Mouse (Mus musculus) MEL (cell line): ENCODE results near the gene Gm45753. TPM values are rescaled to one million over a fixed set of nuclear protein-coding genes. Genes with fewer than 3 reads are reported as not detected.

Source experiments
- DNase-seq: peaks from one replicate; pipeline ENCODE4 v3.0.0; 2011; ENCODE audit warnings: low read depth, low spot score
- H3K27ac ChIP-seq: 2 replicates; pipeline ENCODE4 v1.5.1; 2012; ENCODE audit warnings: low read depth, mild to moderate bottlenecking, control low read depth, low read length, moderate library complexity; ENCODE audit not compliant: control insufficient read depth
- H3K27me3 ChIP-seq, 2 experiments: fragments of 150-350 bp in 1 of 2; sonication (generic) in 1 of 2; 2 replicates each; pipeline ENCODE4 v1.6.1; 2012; ENCODE audit warnings: low read length in 2 of 2, mild to moderate bottlenecking in 2 of 2, improper control_type of control experiment in 1 of 2, moderate library complexity in 1 of 2; ENCODE audit not compliant: insufficient read depth in 2 of 2, control insufficient read depth in 1 of 2
- H3K36me3 ChIP-seq, 2 experiments: 2 replicates each; pipeline ENCODE4 v1.6.1; 2012 to 2014; ENCODE audit warnings: low read length in 2 of 2, improper control_type of control experiment in 1 of 2, inconsistent platforms in 1 of 2, mild to moderate bottlenecking in 1 of 2; ENCODE audit not compliant: insufficient read depth in 2 of 2, control insufficient read depth in 1 of 2
- H3K4me1 ChIP-seq, 2 experiments: fragments of 150-350 bp in 1 of 2; sonication (generic) in 1 of 2; 2 replicates each; pipeline ENCODE4 v1.6.1; 2012; ENCODE audit warnings: low read length in 2 of 2, improper control_type of control experiment in 1 of 2, mild to moderate bottlenecking in 1 of 2; ENCODE audit not compliant: insufficient read depth in 2 of 2, control insufficient read depth in 1 of 2
- H3K4me3 ChIP-seq, 2 experiments: fragments of 150-350 bp in 1 of 2; sonication (generic) in 1 of 2; 2 replicates each; pipeline ENCODE4 v1.5.1; 2012; ENCODE audit warnings: low read depth in 2 of 2, low read length in 2 of 2, mild to moderate bottlenecking in 2 of 2, moderate library complexity in 2 of 2, control low read depth in 1 of 2, improper control_type of control experiment in 1 of 2; ENCODE audit not compliant: control insufficient read depth in 1 of 2, insufficient read depth in 1 of 2
- H3K79me2 ChIP-seq: 2 replicates; pipeline ENCODE4 v1.6.1; 2012; ENCODE audit warnings: mild to moderate bottlenecking, low read length, moderate library complexity; ENCODE audit not compliant: control insufficient read depth, poor library complexity, insufficient read depth
- H3K9ac ChIP-seq: 2 replicates; pipeline ENCODE4 v1.6.1; 2012; ENCODE audit warnings: low read depth, mild to moderate bottlenecking, control low read depth, low read length, moderate library complexity; ENCODE audit not compliant: control insufficient read depth, poor library complexity, severe bottlenecking
- H3K9me3 ChIP-seq: fragments of 150-350 bp; sonication (generic); replicated peaks from 2 replicates; pipeline ENCODE4 v1.6.1; 2012; ENCODE audit warnings: mild to moderate bottlenecking, low read length, improper control_type of control experiment, moderate library complexity; ENCODE audit not compliant: insufficient read depth
- BHLHE40 ChIP-seq: IDR thresholded peaks from 2 replicates; pipeline ENCODE4 v1.6.1; 2012; ENCODE audit warnings: low read depth, mild to moderate bottlenecking, inconsistent platforms, low read length, improper control_type of control experiment, borderline replicate concordance
- CTCF ChIP-seq, 3 experiments: IDR thresholded peaks in 2 of 3; conservative IDR thresholded peaks in 1 of 3; 2 replicates each; pipeline ENCODE4 v1.5.1; 2011 to 2012; ENCODE audit warnings: low read length in 3 of 3, low read depth in 2 of 3, mild to moderate bottlenecking in 2 of 3, improper control_type of control experiment in 1 of 3, inconsistent platforms in 1 of 3, mixed read lengths in 1 of 3, moderate library complexity in 1 of 3; ENCODE audit not compliant: control insufficient read depth in 1 of 3, insufficient read depth in 1 of 3, poor library complexity in 1 of 3, severe bottlenecking in 1 of 3
- E2F4 ChIP-seq: IDR thresholded peaks from 2 replicates; pipeline ENCODE4 v1.6.1; 2011; ENCODE audit warnings: low read depth, low read length, improper control_type of control experiment, borderline replicate concordance
- GATA1 ChIP-seq: IDR thresholded peaks from 2 replicates; pipeline ENCODE4 v1.6.1; 2011; ENCODE audit warnings: low read depth, low read length, improper control_type of control experiment
- MAX ChIP-seq: IDR thresholded peaks from 2 replicates; pipeline ENCODE4 v1.6.1; 2011; ENCODE audit warnings: low read length, improper control_type of control experiment
- MAZ ChIP-seq: IDR thresholded peaks from 2 replicates; pipeline ENCODE4 v1.6.1; 2012; ENCODE audit warnings: low read depth, mild to moderate bottlenecking, inconsistent platforms, low read length, improper control_type of control experiment
- MEF2A ChIP-seq: IDR thresholded peaks from 2 replicates; pipeline ENCODE4 v1.6.1; 2014; ENCODE audit warnings: low read depth, mild to moderate bottlenecking, inconsistent platforms, low read length, improper control_type of control experiment; ENCODE audit not compliant: poor library complexity, insufficient replicate concordance, severe bottlenecking; ENCODE audit errors: extremely low read depth
- MYB ChIP-seq: IDR thresholded peaks from 2 replicates; pipeline ENCODE4 v1.6.1; 2011; ENCODE audit warnings: mild to moderate bottlenecking, low read depth, low read length, improper control_type of control experiment
- POLR2AphosphoS5 ChIP-seq: IDR thresholded peaks from 2 replicates; pipeline ENCODE4 v1.6.1; 2012; ENCODE audit warnings: low read depth, borderline replicate concordance, mild to moderate bottlenecking, inconsistent platforms, low read length, moderate library complexity, mixed read lengths
- RAD21 ChIP-seq: IDR thresholded peaks from 2 replicates; pipeline ENCODE4 v1.6.1; 2011; ENCODE audit warnings: mild to moderate bottlenecking, low read depth, low read length, improper control_type of control experiment
- SIN3A ChIP-seq: IDR thresholded peaks from 2 replicates; pipeline ENCODE4 v1.6.1; 2012; ENCODE audit warnings: low read length, improper control_type of control experiment, inconsistent platforms
- TCF12 ChIP-seq: IDR thresholded peaks from 2 replicates; pipeline ENCODE4 v1.6.1; 2014; ENCODE audit warnings: low read depth, mild to moderate bottlenecking, inconsistent platforms, low read length, improper control_type of control experiment, moderate library complexity
- USF1 ChIP-seq: IDR thresholded peaks from 2 replicates; pipeline ENCODE4 v1.6.1; 2014; ENCODE audit warnings: low read depth, mild to moderate bottlenecking, inconsistent platforms, low read length, improper control_type of control experiment, moderate library complexity
- ZMIZ1 ChIP-seq: IDR thresholded peaks from 2 replicates; pipeline ENCODE4 v1.6.1; 2012; ENCODE audit warnings: low read depth, mild to moderate bottlenecking, inconsistent platforms, low read length, improper control_type of control experiment, moderate library complexity
- polyA plus RNA-seq, 2 experiments: library from polyadenylated mRNA; stranded (reverse) in 1 of 2; unstranded in 1 of 2; fragments of >175 nt in 1 of 2; fragments of >200 nt in 1 of 2; gene quantifications; 2 replicates each; pipeline versions ENCODE4 v1.2.1 to v1.2.4; 2012; ENCODE audit warnings: low replicate concordance in 2 of 2, low read depth in 1 of 2; ENCODE audit not compliant: insufficient read length in 2 of 2, insufficient read depth in 1 of 2, missing spikeins in 1 of 2
- total RNA-seq: library from RNA; depleted of rRNA; stranded (reverse); fragments of 300-350 nt; gene quantifications from 2 replicates; pipeline ENCODE4 v1.2.3, GENCODE M21; 2012; rRNA removed

Gene Gm45753
- total and polyA plus RNA-seq, 3 experiments, result not detected

- no peaks in the 10 kb centered on the region for H3K36me3 ChIP-seq
- H3K4me1 ChIP-seq, result no peaks in the 10 kb centered on the region
- H3K79me2 ChIP-seq, result no peaks in the 10 kb centered on the region
- H3K4me3 ChIP-seq, result no peak overlapping the region
- no peak for DNase-seq
- no peak overlapping the region for H3K27ac ChIP-seq
- no peaks in the 10 kb centered on the region for H3K27me3 ChIP-seq
- no peak overlapping the region for H3K9ac ChIP-seq
- no peak for TF ChIP-seq E2F4
- no peak for TF ChIP-seq CTCF (IDR thresholded peaks at IDR 0.05 in 2 of 3, conservative IDR thresholded peaks at IDR 0.05 in 1 of 3; ENCODE audit: control insufficient read depth in 1 of 3, insufficient read depth in 1 of 3, low read depth in 2 of 3, low read length in 3 of 3, poor library complexity in 1 of 3, severe bottlenecking in 1 of 3)
- TF ChIP-seq MAX, result no peak
- no peak for TF ChIP-seq BHLHE40
- TF ChIP-seq POLR2AphosphoS5, result no peak
- TF ChIP-seq USF1, result no peak
- no peak for TF ChIP-seq MAZ
- no peak for TF ChIP-seq GATA1
- no peak for TF ChIP-seq MEF2A
- TF ChIP-seq TCF12, result no peak
- TF ChIP-seq RAD21, result no peak
- TF ChIP-seq SIN3A, result no peak
- TF ChIP-seq MYB, result no peak
- no peak for TF ChIP-seq ZMIZ1
- H3K9me3 ChIP-seq, result no peaks in the 10 kb centered on the region
These were observed 75.0 kb downstream of the Gm45753 start for GRCm38 (mm10) chr8:45233256-45233655.

Other genes starting within 250 kb of the Gm45753 start
- not detected in 2 replicates for gene Mtnr1a, start 239.3 kb downstream of the Gm45753 start, total RNA-seq
- gene Mtnr1a, start 239.3 kb downstream of the Gm45753 start, polyA plus RNA-seq, result under 1 TPM in 1 of 2 experiments, not detected in 1; 0.28 TPM
- gene F11, start 46.4 kb downstream of the Gm45753 start, total RNA-seq, result not detected in 2 replicates
- not detected for gene F11, start 46.4 kb downstream of the Gm45753 start, polyA plus RNA-seq
- not detected in 2 replicates for gene Klkb1, start 13.6 kb downstream of the Gm45753 start, total RNA-seq
- not detected for gene Klkb1, start 13.6 kb downstream of the Gm45753 start, polyA plus RNA-seq
- gene Cyp4v3, start 24.8 kb upstream of the Gm45753 start, total RNA-seq, result not detected in 2 replicates
- not detected for gene Cyp4v3, start 24.8 kb upstream of the Gm45753 start, polyA plus RNA-seq
- not detected in 2 replicates for gene Fam149a, start 73.8 kb upstream of the Gm45753 start, total RNA-seq
- gene Fam149a, start 73.8 kb upstream of the Gm45753 start, polyA plus RNA-seq, result not detected
- not detected in 2 replicates for gene Tlr3, start 102.6 kb upstream of the Gm45753 start, total RNA-seq
- under 1 TPM in 1 of 2 experiments, not detected in 1; 0.15 TPM for gene Tlr3, start 102.6 kb upstream of the Gm45753 start, polyA plus RNA-seq
- gene Sorbs2, start 199.3 kb upstream of the Gm45753 start, total RNA-seq, result not detected in 2 replicates
- gene Sorbs2, start 199.3 kb upstream of the Gm45753 start, polyA plus RNA-seq, result not detected